Mouse (Mus musculus): ENCODE data around the gene Aldoart2. TPM values are rescaled to one million over a fixed set of nuclear protein-coding genes. Genes with fewer than 3 reads are reported as not detected.

Gene Aldoart2
- polyA plus RNA-seq, 1 experiment = 0.04 TPM

DNA sequence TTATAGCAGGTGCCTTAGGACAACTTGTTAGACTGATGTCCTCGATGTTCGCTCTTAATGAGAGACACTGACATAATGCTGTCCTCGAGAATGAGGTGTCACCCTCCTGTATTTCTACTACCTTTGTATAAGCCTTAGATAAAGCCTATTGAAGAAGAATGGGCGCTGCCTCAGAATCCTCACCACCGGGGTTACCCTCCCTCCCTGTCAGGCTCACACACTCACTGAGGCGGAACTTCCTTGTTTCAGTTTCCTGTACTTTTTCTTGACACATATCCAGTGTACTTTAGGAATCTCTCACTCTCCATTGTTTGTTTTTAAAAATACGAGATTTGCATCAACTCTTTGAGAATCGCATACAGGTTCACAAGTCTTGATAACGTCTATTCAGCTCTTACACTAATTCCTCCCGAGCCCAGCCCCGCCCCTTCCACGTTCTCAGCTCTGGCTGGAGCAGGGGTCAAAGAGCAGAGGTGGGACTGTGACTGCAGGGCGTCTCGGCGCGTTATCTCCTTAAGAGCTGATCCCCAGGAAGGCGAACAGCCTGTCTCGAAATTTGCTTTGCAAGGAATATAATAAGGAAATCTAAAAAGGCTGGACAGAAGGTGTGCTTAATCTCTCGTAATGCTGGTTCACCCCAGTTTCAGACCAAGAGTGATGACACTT lies 4.9 kb upstream of the Aldoart2 start:
- Histone ChIP-seq H3K79me2 (ENCODE audit: control insufficient read depth, insufficient read depth) (no peaks in the 10 kb centered on the region), H3ac (ENCODE audit: control insufficient read depth, insufficient read length) (no peak overlapping the region), H3K4me2 (ENCODE audit: low read depth) (peak overlapping the region; percentile 61), H3K4me3 (no peak overlapping the region), H3K27me3 (ENCODE audit: control insufficient read depth, insufficient read depth, insufficient read length) (no peaks in the 10 kb centered on the region), H3K36me3 (ENCODE audit: control insufficient read depth, insufficient read depth) (no peaks in the 10 kb centered on the region)
- TF ChIP-seq SRF (IDR thresholded peaks at IDR 0.05; ENCODE audit: control insufficient read depth, insufficient read length, low read depth) (no peak), TCF12 (IDR thresholded peaks at IDR 0.05; ENCODE audit: insufficient read depth, poor library complexity, severe bottlenecking) (no peak), POLR2AphosphoS2 (IDR thresholded peaks at IDR 0.05; ENCODE audit: insufficient read length, low read depth) (no peak), REST (IDR thresholded peaks at IDR 0.05; ENCODE audit: insufficient read depth, insufficient read length) (no peak), POLR2A (IDR thresholded peaks at IDR 0.05; ENCODE audit: insufficient read length, low read depth) (no peak), TCF3 (IDR thresholded peaks at IDR 0.05; ENCODE audit: insufficient read length, low read depth) (no peak), MYOD1 (IDR thresholded peaks at IDR 0.05; ENCODE audit: control insufficient read depth in 1 of 3, insufficient read length in 2 of 3, low read depth in 2 of 3) (no peak), MYOG (IDR thresholded peaks at IDR 0.05; ENCODE audit: control insufficient read depth in 1 of 3, insufficient read depth in 1 of 3, insufficient read length in 2 of 3, low read depth in 2 of 3) (no peak), MAX (IDR thresholded peaks at IDR 0.05; ENCODE audit: low read depth) (no peak)

- Histone ChIP-seq H3K4me2 (ENCODE audit: low read depth) (no peak overlapping the region), H3K27me3 (ENCODE audit: control insufficient read depth, insufficient read depth, insufficient read length) (no peaks in the 10 kb centered on the region), H3K4me3 (no peak overlapping the region), H3K36me3 (ENCODE audit: control insufficient read depth, insufficient read depth) (no peaks in the 10 kb centered on the region), H3ac (ENCODE audit: control insufficient read depth, insufficient read length) (no peak overlapping the region), H3K79me2 (ENCODE audit: control insufficient read depth, insufficient read depth) (no peaks in the 10 kb centered on the region)
- TF ChIP-seq MYOD1 (IDR thresholded peaks at IDR 0.05; ENCODE audit: control insufficient read depth in 1 of 3, insufficient read length in 2 of 3, low read depth in 2 of 3) (peak in 1 of 3 experiments; percentile 1), E2F4 (IDR thresholded peaks at IDR 0.05; ENCODE audit: insufficient read depth) (no peak)
These were observed 1.3 kb upstream of the Aldoart2 start for GRCm38 (mm10) chr12:55563742-55564141.

GRCm38 (mm10) chr12:55564187-55564963 lies 664 bp upstream of the Aldoart2 start:
- Histone ChIP-seq H3K27me3 (ENCODE audit: control insufficient read depth, insufficient read depth, insufficient read length) (no peaks in the 10 kb centered on the region), H3K4me3 (no peak overlapping the region), H3K36me3 (ENCODE audit: control insufficient read depth, insufficient read depth) (no peaks in the 10 kb centered on the region), H3ac (ENCODE audit: control insufficient read depth, insufficient read length) (no peak overlapping the region), H3K79me2 (ENCODE audit: control insufficient read depth, insufficient read depth) (no peaks in the 10 kb centered on the region), H3K4me2 (ENCODE audit: low read depth) (no peak overlapping the region)
- no peak for TF ChIP-seq MYOG (IDR thresholded peaks at IDR 0.05; ENCODE audit: control insufficient read depth in 1 of 3, insufficient read depth in 1 of 3, insufficient read length in 2 of 3, low read depth in 2 of 3)
- TF ChIP-seq REST (IDR thresholded peaks at IDR 0.05; ENCODE audit: insufficient read depth, insufficient read length) = no peak
- TF ChIP-seq TCF12 (IDR thresholded peaks at IDR 0.05; ENCODE audit: insufficient read depth, poor library complexity, severe bottlenecking) = no peak
- no peak for TF ChIP-seq TCF3 (IDR thresholded peaks at IDR 0.05; ENCODE audit: insufficient read length, low read depth)
- TF ChIP-seq MAX (IDR thresholded peaks at IDR 0.05; ENCODE audit: low read depth) = no peak
- no peak for TF ChIP-seq E2F4 (IDR thresholded peaks at IDR 0.05; ENCODE audit: insufficient read depth)
- TF ChIP-seq SRF (IDR thresholded peaks at IDR 0.05; ENCODE audit: control insufficient read depth, insufficient read length, low read depth) = no peak
- no peak for TF ChIP-seq POLR2A (IDR thresholded peaks at IDR 0.05; ENCODE audit: insufficient read length, low read depth)
- no peak for TF ChIP-seq MYOD1 (IDR thresholded peaks at IDR 0.05; ENCODE audit: control insufficient read depth in 1 of 3, insufficient read length in 2 of 3, low read depth in 2 of 3)
- no peak for TF ChIP-seq POLR2AphosphoS2 (IDR thresholded peaks at IDR 0.05; ENCODE audit: insufficient read length, low read depth)
- TF ChIP-seq CEBPB (IDR thresholded peaks at IDR 0.05; ENCODE audit: insufficient read depth, poor library complexity, severe bottlenecking) = no peak
- no peak for TF ChIP-seq USF1 (IDR thresholded peaks at IDR 0.05; ENCODE audit: low read depth)

DNA sequence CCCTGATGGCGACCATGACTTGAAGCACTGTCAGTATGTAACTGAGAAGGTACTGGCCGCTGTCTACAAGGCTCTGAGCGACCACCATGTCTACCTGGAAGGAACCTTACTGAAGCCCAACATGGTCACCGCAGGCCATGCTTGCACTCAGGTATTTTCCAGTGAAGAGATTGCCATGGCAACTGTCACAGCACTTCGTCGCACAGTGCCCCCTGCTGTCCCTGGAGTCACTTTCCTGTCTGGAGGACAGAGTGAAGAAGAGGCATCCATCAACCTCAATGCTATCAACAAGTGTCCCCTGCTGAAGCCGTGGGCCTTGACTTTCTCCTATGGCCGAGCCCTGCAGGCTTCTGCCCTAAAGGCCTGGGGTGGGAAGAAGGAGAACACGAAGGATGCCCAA lies 828 bp downstream of the Aldoart2 start:
- no peaks in the 10 kb centered on the region for H3K36me3 ChIP-seq (ENCODE audit: control insufficient read depth, insufficient read depth)
- no peaks in the 10 kb centered on the region for H3K27me3 ChIP-seq (ENCODE audit: control insufficient read depth, insufficient read depth, insufficient read length)
- H3ac ChIP-seq (ENCODE audit: control insufficient read depth, insufficient read length) = no peak overlapping the region
- no peak overlapping the region for H3K4me3 ChIP-seq
- TF ChIP-seq MYOG (IDR thresholded peaks at IDR 0.05; ENCODE audit: control insufficient read depth in 1 of 3, insufficient read depth in 1 of 3, insufficient read length in 2 of 3, low read depth in 2 of 3) (no peak), TCF3 (IDR thresholded peaks at IDR 0.05; ENCODE audit: insufficient read length, low read depth) (no peak), USF1 (IDR thresholded peaks at IDR 0.05; ENCODE audit: low read depth) (no peak), CEBPB (IDR thresholded peaks at IDR 0.05; ENCODE audit: insufficient read depth, poor library complexity, severe bottlenecking) (no peak), POLR2A (IDR thresholded peaks at IDR 0.05; ENCODE audit: insufficient read length, low read depth) (no peak), MAX (IDR thresholded peaks at IDR 0.05; ENCODE audit: low read depth) (no peak), MYOD1 (IDR thresholded peaks at IDR 0.05; ENCODE audit: control insufficient read depth in 1 of 3, insufficient read length in 2 of 3, low read depth in 2 of 3) (no peak), REST (IDR thresholded peaks at IDR 0.05; ENCODE audit: insufficient read depth, insufficient read length) (no peak), E2F4 (IDR thresholded peaks at IDR 0.05; ENCODE audit: insufficient read depth) (no peak), POLR2AphosphoS2 (IDR thresholded peaks at IDR 0.05; ENCODE audit: insufficient read length, low read depth) (no peak), TCF12 (IDR thresholded peaks at IDR 0.05; ENCODE audit: insufficient read depth, poor library complexity, severe bottlenecking) (no peak), SRF (IDR thresholded peaks at IDR 0.05; ENCODE audit: control insufficient read depth, insufficient read length, low read depth) (no peak)
- H3K4me2 ChIP-seq (ENCODE audit: low read depth) = no peak overlapping the region
- no peaks in the 10 kb centered on the region for H3K79me2 ChIP-seq (ENCODE audit: control insufficient read depth, insufficient read depth)
